Mouse (Mus musculus) embryonic fibroblast, embryonic 13.5 days (primary cell): Measurements from ENCODE around the gene Dock9. TPM values are rescaled to one million over a fixed set of nuclear protein-coding genes. Genes with fewer than 3 reads are reported as not detected.
"Not testable (repeated sequence)": the region's sequence is repeated elsewhere in the genome, so short reads cannot be mapped to it uniquely, and the experiment has no call there.

Experiments used
- H3K27ac ChIP-seq: 2 replicates; pipeline ENCODE4 v1.5.1; 2012; ENCODE audit warnings: low read length, control low read depth, inconsistent platforms; ENCODE audit not compliant: insufficient read depth
- H3K4me1 ChIP-seq: 2 replicates; pipeline ENCODE4 v1.6.1; 2011; ENCODE audit warnings: low read length; ENCODE audit not compliant: control insufficient read depth, insufficient read depth
- H3K4me3 ChIP-seq: 2 replicates; pipeline ENCODE4 v1.5.1; 2011; ENCODE audit warnings: mild to moderate bottlenecking, control low read depth, low read length; ENCODE audit not compliant: insufficient read depth
- CTCF ChIP-seq: IDR thresholded peaks from 2 replicates; pipeline ENCODE4 v1.5.1; 2011; ENCODE audit warnings: mild to moderate bottlenecking, control low read depth, low read length, moderate library complexity, borderline replicate concordance; ENCODE audit not compliant: insufficient read depth
- POLR2A ChIP-seq: IDR thresholded peaks from 2 replicates; pipeline ENCODE4 v1.6.1; 2011; ENCODE audit warnings: low read depth, mild to moderate bottlenecking, control low read depth, low read length, moderate library complexity
- polyA plus RNA-seq: library from polyadenylated mRNA; stranded (reverse); fragments of >200 nt; gene quantifications from 2 replicates; pipeline ENCODE4 v1.2.4, GENCODE M21; 2011; ENCODE audit warnings: low read depth; ENCODE audit not compliant: missing spikeins, insufficient read length

The Dock9 gene
- polyA plus RNA-seq, 1 experiment: 10.2 TPM

- H3K4me3 ChIP-seq: no peak overlapping the region
- H3K27ac ChIP-seq: no peak overlapping the region
- H3K4me1 ChIP-seq: no peaks in the 10 kb centered on the region
- TF ChIP-seq CTCF (no peak), POLR2A (no peak)
These were observed 73.1 kb downstream of the Dock9 start for GRCm38 (mm10) chr14:121724501-121724900.

GRCm38 (mm10) chr14:121722774-121723173 lies 74.9 kb downstream of the Dock9 start:
- TF ChIP-seq CTCF: no peak
- no peak for TF ChIP-seq POLR2A
- no peak overlapping the region for H3K4me3 ChIP-seq
- no peak overlapping the region for H3K27ac ChIP-seq
- no peaks in the 10 kb centered on the region for H3K4me1 ChIP-seq

- H3K4me3 ChIP-seq: no peak overlapping the region
- TF ChIP-seq POLR2A (no peak), CTCF (no peak)
- H3K27ac ChIP-seq: no peak overlapping the region
- no peaks in the 10 kb centered on the region for H3K4me1 ChIP-seq
These were observed 76.2 kb downstream of the Dock9 start for GRCm38 (mm10) chr14:121721431-121721830.

- no peak overlapping the region for H3K4me3 ChIP-seq
- no peaks in the 10 kb centered on the region for H3K4me1 ChIP-seq
- TF ChIP-seq POLR2A (no peak), CTCF (no peak)
- H3K27ac ChIP-seq: no peak overlapping the region
These were observed 77.7 kb downstream of the Dock9 start for GRCm38 (mm10) chr14:121719638-121720601.

GRCm38 (mm10) chr14:121714799-121715198 lies 82.8 kb downstream of the Dock9 start:
- H3K27ac ChIP-seq, H3K4me3 ChIP-seq, H3K4me1 ChIP-seq: not testable (repeated sequence)

- Histone ChIP-seq H3K4me1 (peaks cover 7% of the 10 kb centered on the region), H3K27ac (no peak overlapping the region), H3K4me3 (no peak overlapping the region)
- TF ChIP-seq POLR2A: no peak
- no peak for TF ChIP-seq CTCF
These were observed 83.4 kb downstream of the Dock9 start for GRCm38 (mm10) chr14:121714268-121714667.

GRCm38 (mm10) chr14:121713830-121714197 lies 83.8 kb downstream of the Dock9 start:
- no peak for TF ChIP-seq CTCF
- TF ChIP-seq POLR2A: no peak
- Histone ChIP-seq H3K27ac (no peak overlapping the region), H3K4me1 (peaks cover 7% of the 10 kb centered on the region), H3K4me3 (no peak overlapping the region)

GRCm38 (mm10) chr14:121713166-121713829 lies 84.3 kb downstream of the Dock9 start:
- peaks cover 7% of the 10 kb centered on the region for H3K4me1 ChIP-seq
- no peak overlapping the region for H3K4me3 ChIP-seq
- no peak overlapping the region for H3K27ac ChIP-seq
- TF ChIP-seq CTCF: no peak
- no peak for TF ChIP-seq POLR2A

- TF ChIP-seq CTCF: no peak
- Histone ChIP-seq H3K4me3 (no peak overlapping the region), H3K27ac (no peak overlapping the region), H3K4me1 (peaks cover 7% of the 10 kb centered on the region)
These were observed 86.4 kb downstream of the Dock9 start for GRCm38 (mm10) chr14:121711089-121711826.
